Mouse (Mus musculus) intestine, embryonic 14.5 days (tissue): ENCODE measurements at regions not wholly inside any gene's neighbourhood (a gene's known extent, or its start where the extent isn't known, plus 50 kb on each side); places are given as distances from the start of the nearest gene placed in this dataset.

ENCODE experiments used
- ATAC-seq: fragments of 200-750 bp; cut with Nextera tagmentation; replicated peaks from 2 replicates; pipeline ENCODE4 v1.8.0; 2017; ENCODE audit warnings: low read depth, moderate number of reproducible peaks, moderate TSS enrichment, moderate library complexity; ENCODE audit not compliant: low FRiP score, low TSS enrichment
- DNase-seq: peaks from one replicate; pipeline ENCODE4 v3.0.0-alpha.2; 2018; ENCODE audit warnings: low spot score
- H3K27ac ChIP-seq: fragments of 300-500 bp; sonication (generic); 2 replicates; pipeline ENCODE4 v1.5.1; 2014; ENCODE audit warnings: low read depth, mild to moderate bottlenecking, control low read depth
- H3K27me3 ChIP-seq: fragments of 300-500 bp; sonication (generic); replicated peaks from 2 replicates; pipeline ENCODE4 v1.6.1; 2014; ENCODE audit warnings: low read length, control low read depth; ENCODE audit not compliant: control insufficient read depth, insufficient read depth
- H3K36me3 ChIP-seq: fragments of 300-500 bp; sonication (generic); 2 replicates; pipeline ENCODE4 v1.6.1; 2014; ENCODE audit warnings: low read length, control low read depth; ENCODE audit not compliant: control insufficient read depth, insufficient read depth
- H3K4me1 ChIP-seq: fragments of 300-500 bp; sonication (generic); replicated peaks from 2 replicates; pipeline ENCODE4 v1.6.1; 2014; ENCODE audit warnings: low read length, control low read depth, mixed read lengths; ENCODE audit not compliant: control insufficient read depth, insufficient read depth
- H3K4me2 ChIP-seq: fragments of 300-500 bp; sonication (generic); 2 replicates; pipeline ENCODE4 v1.6.1; 2014; ENCODE audit warnings: low read length
- H3K4me3 ChIP-seq: fragments of 300-500 bp; sonication (generic); 2 replicates; pipeline ENCODE4 v1.5.1; 2014; ENCODE audit warnings: low read depth, low read length, control low read depth, mixed read lengths
- H3K9ac ChIP-seq: fragments of 300-500 bp; sonication (generic); 2 replicates; pipeline ENCODE4 v1.6.1; 2014; ENCODE audit warnings: mild to moderate bottlenecking, low read length
- H3K9me3 ChIP-seq: fragments of 300-500 bp; sonication (generic); 2 replicates; pipeline ENCODE4 v1.6.1; 2016; ENCODE audit warnings: low read length, control low read depth; ENCODE audit not compliant: control insufficient read depth
- WGBS: fragments of 180-500 bp; shearing (Covaris S2); extraction: QIAGEN DNeasy Blood & Tissue Kit; methylation state at CpG from one replicate; pipeline ENCODE4 v1.1.7; 2014; 5-methylcytosine and 5-hydroxymethylcytosine counted together

GRCm38 (mm10) chr13:85035903-85036302 is 153.3 kb upstream of the Ccnh start:
- Histone ChIP-seq H3K4me2 (no peak overlapping the region), H3K9ac (no peak overlapping the region), H3K36me3 (no peaks in the 10 kb centered on the region), H3K27me3 (no peaks in the 10 kb centered on the region), H3K27ac (no peak overlapping the region), H3K4me1 (no peaks in the 10 kb centered on the region), H3K9me3 (no peaks in the 10 kb centered on the region), H3K4me3 (no peak overlapping the region)
- DNase-seq (no peak), ATAC-seq (no peak)
- 84% methylated on average over 2 of the region's 2 CpGs for WGBS

- no peaks in the 10 kb centered on the region for H3K36me3 ChIP-seq
- DNase-seq (no peak), ATAC-seq (no peak)
- no peaks in the 10 kb centered on the region for H3K9me3 ChIP-seq
- no peak overlapping the region for H3K4me3 ChIP-seq
- H3K4me1 ChIP-seq, result no peaks in the 10 kb centered on the region
- H3K27me3 ChIP-seq, result no peaks in the 10 kb centered on the region
- no peak overlapping the region for H3K9ac ChIP-seq
- H3K27ac ChIP-seq, result no peak overlapping the region
- WGBS, result 66% methylated on average over 1 of the region's 1 CpGs
- H3K4me2 ChIP-seq, result no peak overlapping the region
These were observed 152.4 kb upstream of the Ccnh start for GRCm38 (mm10) chr13:85036830-85037229.

- WGBS, result 64% methylated on average over 6 of the region's 6 CpGs
- Histone ChIP-seq H3K4me1 (no peaks in the 10 kb centered on the region), H3K4me2 (no peak overlapping the region), H3K9me3 (no peaks in the 10 kb centered on the region), H3K9ac (no peak overlapping the region), H3K4me3 (no peak overlapping the region), H3K27me3 (no peaks in the 10 kb centered on the region), H3K36me3 (no peaks in the 10 kb centered on the region), H3K27ac (no peak overlapping the region)
- DNase-seq, result no peak
- ATAC-seq, result no peak
These were observed 122.3 kb upstream of the Ccnh start for GRCm38 (mm10) chr13:85066585-85067550.

GRCm38 (mm10) chr13:85067551-85068283 is 121.5 kb upstream of the Ccnh start:
- 82% methylated on average over 5 of the region's 5 CpGs for WGBS
- Histone ChIP-seq H3K27me3 (no peaks in the 10 kb centered on the region), H3K9ac (no peak overlapping the region), H3K4me2 (no peak overlapping the region), H3K4me1 (no peaks in the 10 kb centered on the region), H3K36me3 (no peaks in the 10 kb centered on the region), H3K9me3 (no peaks in the 10 kb centered on the region), H3K4me3 (no peak overlapping the region), H3K27ac (no peak overlapping the region)
- ATAC-seq (no peak), DNase-seq (no peak)

GRCm38 (mm10) chr13:85068403-85068802 is 120.8 kb upstream of the Ccnh start:
- 66% methylated on average over 3 of the region's 3 CpGs for WGBS
- no peak for DNase-seq

GRCm38 (mm10) chr13:85083335-85083734 is 105.9 kb upstream of the Ccnh start:
- no peaks in the 10 kb centered on the region for H3K4me1 ChIP-seq
- H3K27me3 ChIP-seq, result no peaks in the 10 kb centered on the region
- no peak overlapping the region for H3K9ac ChIP-seq
- ATAC-seq, result no peak
- H3K9me3 ChIP-seq, result no peaks in the 10 kb centered on the region
- no peak overlapping the region for H3K27ac ChIP-seq
- no peak overlapping the region for H3K4me2 ChIP-seq
- WGBS, result 81% methylated on average over 5 of the region's 5 CpGs
- no peak for DNase-seq
- no peak overlapping the region for H3K4me3 ChIP-seq
- H3K36me3 ChIP-seq, result no peaks in the 10 kb centered on the region

More at GRCm38 (mm10) chr13:85068403-85068802, 120.8 kb upstream of the Ccnh start:
- no peak overlapping the region for H3K27ac ChIP-seq
- no peak overlapping the region for H3K9ac ChIP-seq
- H3K4me1 ChIP-seq, result no peaks in the 10 kb centered on the region
- ATAC-seq, result no peak
- no peak overlapping the region for H3K4me2 ChIP-seq
- no peaks in the 10 kb centered on the region for H3K9me3 ChIP-seq
- H3K4me3 ChIP-seq, result no peak overlapping the region
- no peaks in the 10 kb centered on the region for H3K27me3 ChIP-seq
- no peaks in the 10 kb centered on the region for H3K36me3 ChIP-seq

GRCm38 (mm10) chr13:85083742-85084141 is 105.5 kb upstream of the Ccnh start:
- ATAC-seq (no peak), DNase-seq (no peak)
- H3K9me3 ChIP-seq, result no peaks in the 10 kb centered on the region
- H3K36me3 ChIP-seq, result no peaks in the 10 kb centered on the region
- H3K4me1 ChIP-seq, result no peaks in the 10 kb centered on the region
- no peak overlapping the region for H3K9ac ChIP-seq
- H3K27ac ChIP-seq, result no peak overlapping the region
- H3K4me3 ChIP-seq, result no peak overlapping the region
- no peak overlapping the region for H3K4me2 ChIP-seq
- H3K27me3 ChIP-seq, result no peaks in the 10 kb centered on the region

GRCm38 (mm10) chr13:85096174-85096573 is 93.0 kb upstream of the Ccnh start:
- no peak overlapping the region for H3K9ac ChIP-seq
- H3K9me3 ChIP-seq, result peaks cover 12% of the 10 kb centered on the region; the same call in 1 of the 2 replicates
- DNase-seq (no peak), ATAC-seq (no peak)
- H3K4me3 ChIP-seq, result no peak overlapping the region
- H3K27me3 ChIP-seq, result no peaks in the 10 kb centered on the region
- H3K4me1 ChIP-seq, result no peaks in the 10 kb centered on the region
- H3K27ac ChIP-seq, result no peak overlapping the region
- H3K4me2 ChIP-seq, result no peak overlapping the region
- no peaks in the 10 kb centered on the region for H3K36me3 ChIP-seq
- WGBS, result 79% methylated on average over 7 of the region's 7 CpGs
